Mouse (Mus musculus): ENCODE measurements around the gene Lrrc29. TPM values are rescaled to one million over a fixed set of nuclear protein-coding genes. Genes with fewer than 3 reads are reported as not detected.

Lrrc29 gene
- polyA plus RNA-seq, 2 experiments, result 1.9 to 3.2 TPM

- no peak for TF ChIP-seq POLR2A (IDR thresholded peaks at IDR 0.05; ENCODE audit: borderline replicate concordance, extremely low read depth, insufficient read depth, insufficient read length)
- H3K9me3 ChIP-seq (ENCODE audit: control insufficient read depth, low read length), result no peaks in the 10 kb centered on the region
- ATAC-seq (ENCODE audit: low FRiP score, low read depth) (no peak), DNase-seq (ENCODE audit: low spot score) (no peak)
- peak within 1 kb of the TSS; percentile 50 for H3K9ac ChIP-seq (ENCODE audit: low read depth, low read length, severe bottlenecking)
- peaks cover 75% of the 10 kb centered on the region for H3K27me3 ChIP-seq (ENCODE audit: control insufficient read depth, insufficient read depth, low read length)
- no peaks in the 10 kb centered on the region for H3K36me3 ChIP-seq (ENCODE audit: control insufficient read depth, insufficient read depth, low read length)
- H3K27ac ChIP-seq (replicated peaks; ENCODE audit: low read depth, low read length), result no peak within 1 kb of the TSS
- peak within 1 kb of the TSS; percentile 41 for H3K4me3 ChIP-seq (replicated peaks; ENCODE audit: low read length)
- peak within 1 kb of the TSS; percentile 76 for H3K4me2 ChIP-seq (replicated peaks; ENCODE audit: low read depth, low read length, severe bottlenecking)
- WGBS, result 2% methylated on average over 10 of the region's 10 CpGs
- H3K4me1 ChIP-seq (ENCODE audit: control insufficient read depth, insufficient read depth, low read length), result peaks cover 13% of the 10 kb centered on the region; the same call in 1 of the 2 replicates
These were observed 50.2 kb downstream of the Lrrc29 start, which contains the start of gene Nol3 for GRCm38 (mm10) chr8:105275840-105276239. TSS of gene Nol3 (plus strand) at chr8:105276140.

- no peak for TF ChIP-seq POLR2A (IDR thresholded peaks at IDR 0.05; ENCODE audit: borderline replicate concordance, extremely low read depth, insufficient read depth, insufficient read length)
- Histone ChIP-seq H3K9ac (ENCODE audit: low read depth, low read length, severe bottlenecking) (no peak overlapping the region), H3K27me3 (ENCODE audit: control insufficient read depth, insufficient read depth, low read length) (peaks cover 80% of the 10 kb centered on the region), H3K36me3 (ENCODE audit: control insufficient read depth, insufficient read depth, low read length) (no peaks in the 10 kb centered on the region), H3K4me1 (ENCODE audit: control insufficient read depth, insufficient read depth, low read length) (peaks cover 17% of the 10 kb centered on the region), H3K4me2 (replicated peaks; ENCODE audit: low read depth, low read length, severe bottlenecking) (peak overlapping the region; percentile 76; the same call in 1 of the 2 replicates), H3K27ac (replicated peaks; ENCODE audit: low read depth, low read length) (no peak overlapping the region), H3K9me3 (ENCODE audit: control insufficient read depth, low read length) (no peaks in the 10 kb centered on the region), H3K4me3 (replicated peaks; ENCODE audit: low read length) (peak overlapping the region; percentile 41; the same call in 1 of the 2 replicates)
- ATAC-seq (ENCODE audit: low FRiP score, low read depth) (no peak), DNase-seq (ENCODE audit: low spot score) (no peak)
- WGBS, result 12% methylated on average over 11 of the region's 11 CpGs
These were observed 50.7 kb downstream of the Lrrc29 start for GRCm38 (mm10) chr8:105275387-105275786.

- ATAC-seq (ENCODE audit: low FRiP score, low read depth), result no peak
- H3K27ac ChIP-seq (replicated peaks; ENCODE audit: low read depth, low read length), result no peak overlapping the region
- WGBS, result under 1% methylated on average over 11 of the region's 11 CpGs
These were observed 55.2 kb downstream of the Lrrc29 start for GRCm38 (mm10) chr8:105270916-105271186.

GRCm38 (mm10) chr8:105270101-105270915 is 55.8 kb downstream of the Lrrc29 start:
- DNase-seq (ENCODE audit: low spot score) (no peak), ATAC-seq (ENCODE audit: low FRiP score, low read depth) (no peak)
- H3K4me3 ChIP-seq (replicated peaks; ENCODE audit: low read length), result peak overlapping the region; percentile 44
- peak overlapping the region; percentile 29; the same call in 1 of the 2 replicates for H3K9ac ChIP-seq (ENCODE audit: low read depth, low read length, severe bottlenecking)
- H3K9me3 ChIP-seq (ENCODE audit: control insufficient read depth, low read length), result no peaks in the 10 kb centered on the region
- TF ChIP-seq POLR2A (IDR thresholded peaks at IDR 0.05; ENCODE audit: borderline replicate concordance, extremely low read depth, insufficient read depth, insufficient read length), result no peak
- H3K27ac ChIP-seq (replicated peaks; ENCODE audit: low read depth, low read length), result no peak overlapping the region
- H3K4me1 ChIP-seq (ENCODE audit: control insufficient read depth, insufficient read depth, low read length), result peaks cover 24% of the 10 kb centered on the region
- H3K27me3 ChIP-seq (ENCODE audit: control insufficient read depth, insufficient read depth, low read length), result peaks cover 89% of the 10 kb centered on the region
- no peaks in the 10 kb centered on the region for H3K36me3 ChIP-seq (ENCODE audit: control insufficient read depth, insufficient read depth, low read length)
- WGBS, result 4% methylated on average over 39 of the region's 39 CpGs
- peak overlapping the region; percentile 86 for H3K4me2 ChIP-seq (replicated peaks; ENCODE audit: low read depth, low read length, severe bottlenecking)

More at GRCm38 (mm10) chr8:105270916-105271186, 55.2 kb downstream of the Lrrc29 start:
- Histone ChIP-seq H3K4me1 (ENCODE audit: control insufficient read depth, insufficient read depth, low read length) (peaks cover 24% of the 10 kb centered on the region), H3K4me3 (replicated peaks; ENCODE audit: low read length) (0 out of 2 replicates have a peak overlapping the region, but pooled peaks have one; percentile 0), H3K4me2 (replicated peaks; ENCODE audit: low read depth, low read length, severe bottlenecking) (no peak overlapping the region), H3K36me3 (ENCODE audit: control insufficient read depth, insufficient read depth, low read length) (no peaks in the 10 kb centered on the region), H3K9me3 (ENCODE audit: control insufficient read depth, low read length) (no peaks in the 10 kb centered on the region), H3K9ac (ENCODE audit: low read depth, low read length, severe bottlenecking) (no peak overlapping the region; the same call in 1 of the 2 replicates), H3K27me3 (ENCODE audit: control insufficient read depth, insufficient read depth, low read length) (peaks cover 94% of the 10 kb centered on the region)
- TF ChIP-seq POLR2A (IDR thresholded peaks at IDR 0.05; ENCODE audit: borderline replicate concordance, extremely low read depth, insufficient read depth, insufficient read length), result no peak
- no peak for DNase-seq (ENCODE audit: low spot score)

- no peak for ATAC-seq (ENCODE audit: low FRiP score, low read depth)
- H3K4me1 ChIP-seq (ENCODE audit: control insufficient read depth, insufficient read depth, low read length), result peaks cover 32% of the 10 kb centered on the region
These were observed 56.6 kb downstream of the Lrrc29 start, which contains the start of gene Hsf4 for GRCm38 (mm10) chr8:105269461-105269947. TSS of gene Hsf4 (plus strand) at chr8:105269801.

More at GRCm38 (mm10) chr8:105269461-105269947, 56.6 kb downstream of the Lrrc29 start, which contains the start of gene Hsf4:
- DNase-seq (ENCODE audit: low spot score), result no peak
- Histone ChIP-seq H3K27me3 (ENCODE audit: control insufficient read depth, insufficient read depth, low read length) (peaks cover 81% of the 10 kb centered on the region), H3K4me3 (replicated peaks; ENCODE audit: low read length) (peak within 1 kb of the TSS; percentile 44), H3K9ac (ENCODE audit: low read depth, low read length, severe bottlenecking) (peak within 1 kb of the TSS; percentile 44), H3K36me3 (ENCODE audit: control insufficient read depth, insufficient read depth, low read length) (no peaks in the 10 kb centered on the region), H3K4me2 (replicated peaks; ENCODE audit: low read depth, low read length, severe bottlenecking) (peak within 1 kb of the TSS; percentile 86), H3K27ac (replicated peaks; ENCODE audit: low read depth, low read length) (no peak within 1 kb of the TSS), H3K9me3 (ENCODE audit: control insufficient read depth, low read length) (no peaks in the 10 kb centered on the region)
- no peak for TF ChIP-seq POLR2A (IDR thresholded peaks at IDR 0.05; ENCODE audit: borderline replicate concordance, extremely low read depth, insufficient read depth, insufficient read length)
- 8% methylated on average over 38 of the region's 42 CpGs for WGBS

Measured in limb, embryonic 14.5 days (tissue).